Mouse (Mus musculus): ENCODE data around the gene Card9. TPM values are rescaled to one million over a fixed set of nuclear protein-coding genes. Genes with fewer than 3 reads are reported as not detected.

Gene Card9
- polyA plus RNA-seq (2012; rRNA removed): 27.1 and 30.6 TPM in 2 replicates

DNA sequence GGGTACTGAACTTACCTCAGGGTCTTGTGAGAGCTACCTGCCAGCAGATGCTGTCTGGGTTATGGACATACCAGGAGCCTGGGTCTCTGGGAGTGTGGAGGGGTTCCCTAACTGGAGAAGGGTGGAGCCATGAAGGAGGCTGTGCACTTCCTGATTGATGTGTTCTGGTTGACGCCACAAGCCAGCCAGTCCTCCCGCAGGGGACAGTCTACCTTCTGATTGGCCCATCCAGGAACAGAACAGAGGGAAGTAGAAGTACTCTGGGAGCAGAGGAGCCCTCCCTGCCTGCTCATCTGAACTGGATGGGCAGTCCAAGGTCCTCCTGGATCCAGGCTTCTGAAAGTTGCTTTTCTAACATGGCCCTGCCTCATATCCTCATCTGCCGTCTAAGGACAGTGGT, at the start of gene Card9:
Card9 (minus strand) TSS at position 147 of the 400 bp plus-strand sequence.
- TF ChIP-seq POLR2A (IDR thresholded peaks at IDR 0.05; ENCODE audit: borderline replicate concordance, extremely low read depth, low read depth, low read length): no peak
- no peak for TF ChIP-seq CTCF (IDR thresholded peaks at IDR 0.05; ENCODE audit: insufficient read depth, low read length)
- WGBS: 41% methylated on average over 3 of the region's 3 CpGs
- no peak for DNase-seq
- no peak within 1 kb of the TSS for H3K4me3 ChIP-seq (replicated peaks; ENCODE audit: extremely low read depth, low read depth, low read length)
- no peaks in the 10 kb centered on the region for H3K4me1 ChIP-seq (ENCODE audit: control insufficient read depth, insufficient read depth, low read length)

DNA sequence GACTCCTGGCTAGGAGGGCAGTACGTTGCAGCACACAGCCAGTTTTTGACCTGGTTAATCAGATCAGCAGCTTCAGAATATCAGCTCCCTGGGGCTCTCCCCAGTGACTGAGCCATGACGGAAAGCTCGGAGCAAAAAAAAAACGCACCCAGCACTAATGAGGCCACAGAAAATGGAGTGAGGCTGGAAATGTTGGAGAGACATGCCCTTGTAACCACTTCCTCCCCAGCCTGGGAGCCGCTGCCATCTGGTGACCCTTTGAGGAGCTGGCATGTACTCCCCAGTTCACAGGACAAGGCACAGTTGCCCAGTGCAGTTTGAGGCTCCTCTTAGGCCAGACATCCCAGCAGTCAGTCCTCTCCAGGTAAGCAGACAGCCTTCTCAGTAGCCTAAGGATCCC, 49.4 kb upstream of the Card9 start:
- DNase-seq: no peak
- Histone ChIP-seq H3K4me3 (replicated peaks; ENCODE audit: extremely low read depth, low read depth, low read length) (no peak overlapping the region), H3K4me1 (ENCODE audit: control insufficient read depth, insufficient read depth, low read length) (peaks cover 11% of the 10 kb centered on the region)
- TF ChIP-seq CTCF (IDR thresholded peaks at IDR 0.05; ENCODE audit: insufficient read depth, low read length): no peak
- TF ChIP-seq POLR2A (IDR thresholded peaks at IDR 0.05; ENCODE audit: borderline replicate concordance, extremely low read depth, low read depth, low read length): no peak
- 71% methylated on average over 5 of the region's 5 CpGs for WGBS

GRCm38 (mm10) chr2:26409362-26409761, 48.6 kb upstream of the Card9 start:
- Histone ChIP-seq H3K4me3 (replicated peaks; ENCODE audit: extremely low read depth, low read depth, low read length) (no peak overlapping the region), H3K4me1 (ENCODE audit: control insufficient read depth, insufficient read depth, low read length) (peaks cover 11% of the 10 kb centered on the region)
- DNase-seq: no peak
- TF ChIP-seq CTCF (IDR thresholded peaks at IDR 0.05; ENCODE audit: insufficient read depth, low read length): no peak
- whole genome bisulfite sequencing: 56% methylated on average over 3 of the region's 3 CpGs

DNA sequence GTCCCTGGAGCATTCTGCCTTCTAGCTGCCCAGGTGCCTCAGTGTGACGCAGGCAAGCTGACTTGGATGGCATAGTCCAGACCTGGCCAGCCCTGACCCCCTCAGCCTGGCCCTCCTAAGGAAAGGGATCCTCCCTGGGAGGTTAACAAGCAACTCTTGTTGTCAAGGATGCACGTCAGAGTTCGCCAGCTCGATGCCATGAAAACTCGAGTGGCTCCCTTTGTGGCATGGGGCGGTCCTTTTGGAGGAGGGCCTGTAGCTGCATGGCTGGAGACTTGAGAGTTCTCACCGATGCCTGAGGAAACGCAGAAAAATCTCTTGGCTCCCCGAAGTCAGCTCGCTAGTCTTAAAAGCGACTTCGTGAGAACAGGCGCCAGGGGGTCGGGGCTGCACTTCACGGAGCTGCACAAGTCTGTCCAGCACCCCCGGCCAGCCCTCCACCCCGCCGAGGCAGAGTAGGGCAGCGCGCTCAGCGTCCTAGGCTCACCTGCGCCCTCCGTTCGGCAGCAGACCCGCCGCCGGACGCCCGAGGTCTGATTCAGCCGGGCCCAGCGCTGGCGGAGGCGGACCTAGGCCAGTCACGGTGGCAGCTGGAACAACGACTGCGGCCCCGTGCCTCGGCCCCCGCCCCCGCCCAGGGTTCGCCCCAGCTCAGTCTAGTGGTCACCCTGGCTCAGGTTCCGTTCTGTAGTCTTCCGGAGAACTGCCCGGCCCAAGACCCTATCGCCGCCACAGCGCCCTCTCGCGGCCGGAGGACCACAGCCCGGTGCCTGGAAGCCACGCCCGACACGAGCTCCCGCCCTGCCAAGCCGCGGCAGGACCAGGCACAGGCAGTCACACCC, 48.0 kb upstream of the Card9 start, which contains the start of gene Inpp5e:
Inpp5e (minus strand) TSS at position 689 of the 842 bp plus-strand sequence.
- Histone ChIP-seq H3K4me3 (replicated peaks; ENCODE audit: extremely low read depth, low read depth, low read length) (peak within 1 kb of the TSS; percentile 82), H3K4me1 (ENCODE audit: control insufficient read depth, insufficient read depth, low read length) (peaks cover 11% of the 10 kb centered on the region)
- TF ChIP-seq CTCF (IDR thresholded peaks at IDR 0.05; ENCODE audit: insufficient read depth, low read length) (peak; percentile 56; the same call in 1 of the 2 replicates), POLR2A (IDR thresholded peaks at IDR 0.05; ENCODE audit: borderline replicate concordance, extremely low read depth, low read depth, low read length) (0 out of 2 replicates have a peak, but pooled peaks have one; percentile 20)
- DNase-seq: peak; percentile 99
- WGBS: under 1% methylated on average over 56 of the region's 57 CpGs

DNA sequence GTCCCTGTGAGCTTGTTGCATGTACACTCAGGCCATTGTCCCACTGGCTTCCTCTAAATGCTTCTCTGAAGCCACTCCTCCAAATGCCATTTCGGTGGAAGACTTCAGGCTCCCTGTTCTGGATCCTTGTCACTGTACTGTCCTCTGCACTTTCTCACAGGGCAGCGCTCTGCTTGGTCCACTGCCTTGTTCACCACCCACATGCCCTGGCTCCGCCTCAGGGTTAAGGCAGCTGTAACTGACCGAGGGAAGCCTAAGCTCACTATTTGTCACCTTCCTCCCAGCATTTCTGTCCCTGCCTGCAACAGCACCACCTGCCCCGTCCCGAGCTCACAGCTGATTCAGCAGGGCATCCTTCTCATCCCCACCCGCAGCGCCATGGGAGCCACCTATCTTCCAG, 42.6 kb upstream of the Card9 start:
- H3K4me1 ChIP-seq (ENCODE audit: control insufficient read depth, insufficient read depth, low read length): peaks cover 7% of the 10 kb centered on the region
- H3K4me3 ChIP-seq (replicated peaks; ENCODE audit: extremely low read depth, low read depth, low read length): no peak overlapping the region
- 80% methylated on average over 8 of the region's 8 CpGs for WGBS
- TF ChIP-seq POLR2A (IDR thresholded peaks at IDR 0.05; ENCODE audit: borderline replicate concordance, extremely low read depth, low read depth, low read length): no peak
- TF ChIP-seq CTCF (IDR thresholded peaks at IDR 0.05; ENCODE audit: insufficient read depth, low read length): no peak
- DNase-seq: no peak

- WGBS: 73% methylated on average over 1 of the region's 1 CpGs
- Histone ChIP-seq H3K4me3 (replicated peaks; ENCODE audit: extremely low read depth, low read depth, low read length) (no peak overlapping the region), H3K4me1 (ENCODE audit: control insufficient read depth, insufficient read depth, low read length) (no peaks in the 10 kb centered on the region; the same call in 1 of the 2 replicates)
- DNase-seq: no peak
- TF ChIP-seq POLR2A (IDR thresholded peaks at IDR 0.05; ENCODE audit: borderline replicate concordance, extremely low read depth, low read depth, low read length) (no peak), CTCF (IDR thresholded peaks at IDR 0.05; ENCODE audit: insufficient read depth, low read length) (no peak)
Observed at GRCm38 (mm10) chr2:26402265-26402664, 41.5 kb upstream of the Card9 start.

DNA sequence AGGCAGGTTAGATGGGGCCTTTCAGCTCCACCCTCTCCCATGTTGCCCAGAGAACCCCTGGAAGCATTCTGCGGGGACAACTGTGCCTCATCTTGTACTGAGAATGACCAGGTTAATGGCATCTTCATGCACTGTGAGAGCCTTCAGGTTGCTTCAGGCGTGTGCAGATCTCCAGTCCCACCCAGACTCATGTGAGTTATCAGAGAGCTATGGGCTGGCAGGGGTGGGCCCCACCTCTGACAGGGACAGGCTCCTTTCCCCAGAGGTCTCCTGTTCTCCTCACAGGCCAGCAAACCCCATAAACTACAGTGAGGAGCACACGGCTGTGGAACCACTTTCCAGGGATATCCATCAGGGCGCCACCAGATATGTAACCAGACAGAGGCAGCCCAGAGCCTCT, 40.3 kb upstream of the Card9 start:
- 90% methylated on average over 4 of the region's 4 CpGs for WGBS

GRCm38 (mm10) chr2:26400296-26400695, 39.6 kb upstream of the Card9 start:
- DNase-seq: no peak
- 84% methylated on average over 5 of the region's 5 CpGs for WGBS
- Histone ChIP-seq H3K4me3 (replicated peaks; ENCODE audit: extremely low read depth, low read depth, low read length) (no peak overlapping the region), H3K4me1 (ENCODE audit: control insufficient read depth, insufficient read depth, low read length) (no peaks in the 10 kb centered on the region)
- no peak for TF ChIP-seq POLR2A (IDR thresholded peaks at IDR 0.05; ENCODE audit: borderline replicate concordance, extremely low read depth, low read depth, low read length)
- no peak for TF ChIP-seq CTCF (IDR thresholded peaks at IDR 0.05; ENCODE audit: insufficient read depth, low read length)

More for the DNA sequence above, 40.3 kb upstream of the Card9 start:
- TF ChIP-seq CTCF (IDR thresholded peaks at IDR 0.05; ENCODE audit: insufficient read depth, low read length) (no peak), POLR2A (IDR thresholded peaks at IDR 0.05; ENCODE audit: borderline replicate concordance, extremely low read depth, low read depth, low read length) (no peak)
- Histone ChIP-seq H3K4me1 (ENCODE audit: control insufficient read depth, insufficient read depth, low read length) (no peaks in the 10 kb centered on the region), H3K4me3 (replicated peaks; ENCODE audit: extremely low read depth, low read depth, low read length) (no peak overlapping the region)
- DNase-seq: no peak

DNA sequence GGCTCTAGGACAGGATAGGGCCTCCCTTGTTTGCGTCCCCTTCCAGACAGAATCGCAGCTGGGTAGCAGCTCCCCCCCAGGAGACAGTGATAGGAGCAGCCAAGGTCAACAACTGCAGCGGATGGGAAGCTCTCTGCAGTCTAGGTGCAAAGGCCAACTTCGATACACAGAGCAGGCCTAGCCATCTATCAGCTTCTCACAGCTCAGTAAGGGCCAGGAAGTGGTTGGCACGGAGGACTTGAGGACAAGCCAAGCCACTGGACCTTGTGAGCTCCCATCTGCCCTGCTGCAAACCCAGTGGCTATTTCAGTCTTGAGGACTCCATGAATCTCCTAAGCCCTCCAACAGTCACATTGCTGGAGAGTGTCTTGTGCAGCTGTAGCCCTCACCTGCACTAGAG, 38.9 kb upstream of the Card9 start:
- TF ChIP-seq POLR2A (IDR thresholded peaks at IDR 0.05; ENCODE audit: borderline replicate concordance, extremely low read depth, low read depth, low read length): no peak
- H3K4me3 ChIP-seq (replicated peaks; ENCODE audit: extremely low read depth, low read depth, low read length): no peak overlapping the region
- H3K4me1 ChIP-seq (ENCODE audit: control insufficient read depth, insufficient read depth, low read length): no peaks in the 10 kb centered on the region
- WGBS: 61% methylated on average over 5 of the region's 5 CpGs
- no peak for DNase-seq

GRCm38 (mm10) chr2:26398978-26399377, 38.3 kb upstream of the Card9 start:
- no peak for DNase-seq
- TF ChIP-seq POLR2A (IDR thresholded peaks at IDR 0.05; ENCODE audit: borderline replicate concordance, extremely low read depth, low read depth, low read length): no peak
- TF ChIP-seq CTCF (IDR thresholded peaks at IDR 0.05; ENCODE audit: insufficient read depth, low read length): no peak
- 86% methylated on average over 8 of the region's 8 CpGs for WGBS
- no peaks in the 10 kb centered on the region for H3K4me1 ChIP-seq (ENCODE audit: control insufficient read depth, insufficient read depth, low read length)
- no peak overlapping the region for H3K4me3 ChIP-seq (replicated peaks; ENCODE audit: extremely low read depth, low read depth, low read length)

Measured in lung, adult 2 months (tissue).